Mouse (Mus musculus) limb, embryonic 11.5 days (tissue): ENCODE measurements at regions not wholly inside any gene's neighbourhood (a gene's known extent, or its start where the extent isn't known, plus 50 kb on each side); places are given as distances from the start of the nearest gene placed in this dataset.

Experiments
- ATAC-seq: fragments of 200-750 bp; cut with Nextera tagmentation; 2 replicates; pipeline ENCODE4 v1.8.0; 2017; ENCODE audit warnings: low read depth; ENCODE audit not compliant: insufficient number of reproducible peaks, low FRiP score, low TSS enrichment
- DNase-seq: peaks from one replicate; pipeline ENCODE4 v3.0.0-alpha.2; 2015; ENCODE audit warnings: low spot score
- H3K27ac ChIP-seq: fragments of 300-500 bp; sonication (generic); replicated peaks from 2 replicates; pipeline ENCODE4 v1.5.1; 2014; ENCODE audit warnings: low read depth, mild to moderate bottlenecking, low read length
- H3K27me3 ChIP-seq: fragments of 300-500 bp; sonication (generic); 2 replicates; pipeline ENCODE4 v1.6.1; 2014; ENCODE audit warnings: mild to moderate bottlenecking, low read length, mixed read lengths; ENCODE audit not compliant: control insufficient read depth, insufficient read depth
- H3K36me3 ChIP-seq: fragments of 300-500 bp; sonication (generic); 2 replicates; pipeline ENCODE4 v1.6.1; 2014; ENCODE audit warnings: mild to moderate bottlenecking, low read length, moderate library complexity, mixed read lengths; ENCODE audit not compliant: control insufficient read depth, insufficient read depth
- H3K4me1 ChIP-seq: fragments of 300-500 bp; sonication (generic); 2 replicates; pipeline ENCODE4 v1.6.1; 2014; ENCODE audit warnings: low read length, mixed read lengths; ENCODE audit not compliant: control insufficient read depth, insufficient read depth
- H3K4me2 ChIP-seq: fragments of 300-500 bp; sonication (generic); 2 replicates; pipeline ENCODE4 v1.6.1; 2014; ENCODE audit warnings: low read depth, mild to moderate bottlenecking, moderate library complexity; ENCODE audit not compliant: severe bottlenecking
- H3K4me3 ChIP-seq: fragments of 300-500 bp; sonication (generic); 2 replicates; pipeline ENCODE4 v1.5.1; 2014; ENCODE audit warnings: low read depth, low read length
- H3K9ac ChIP-seq: fragments of 300-500 bp; sonication (generic); 2 replicates; pipeline ENCODE4 v1.6.1; 2014; ENCODE audit warnings: mild to moderate bottlenecking, low read length
- H3K9me3 ChIP-seq: fragments of 300-500 bp; sonication (generic); 2 replicates; pipeline ENCODE4 v1.6.1; 2016; ENCODE audit warnings: low read length; ENCODE audit not compliant: control insufficient read depth
- WGBS: fragments of 180-500 bp; shearing (Covaris S2); extraction: QIAGEN DNeasy Blood & Tissue Kit; methylation state at CpG from one replicate; pipeline ENCODE4 v1.1.7; 2014; 5-methylcytosine and 5-hydroxymethylcytosine counted together

GRCm38 (mm10) chr9:120697749-120698148, 126.5 kb downstream of the Rpl14 start:
- DNase-seq: no peak
- Histone ChIP-seq H3K4me1 (no peaks in the 10 kb centered on the region), H3K27me3 (no peaks in the 10 kb centered on the region)

GRCm38 (mm10) chr9:120699781-120700180, 128.5 kb downstream of the Rpl14 start:
- no peak overlapping the region for H3K4me2 ChIP-seq
- H3K4me3 ChIP-seq: no peak overlapping the region
- H3K4me1 ChIP-seq: no peaks in the 10 kb centered on the region
- no peak overlapping the region for H3K27ac ChIP-seq
- no peaks in the 10 kb centered on the region for H3K9me3 ChIP-seq
- H3K36me3 ChIP-seq: no peaks in the 10 kb centered on the region
- DNase-seq: no peak
- H3K27me3 ChIP-seq: no peaks in the 10 kb centered on the region
- ATAC-seq: no peak
- WGBS: 87% methylated on average over 5 of the region's 5 CpGs
- H3K9ac ChIP-seq: no peak overlapping the region

More at GRCm38 (mm10) chr9:120697749-120698148, 126.5 kb downstream of the Rpl14 start:
- Histone ChIP-seq H3K27ac (no peak overlapping the region), H3K4me2 (no peak overlapping the region), H3K9me3 (no peaks in the 10 kb centered on the region), H3K4me3 (no peak overlapping the region), H3K9ac (no peak overlapping the region), H3K36me3 (no peaks in the 10 kb centered on the region)
- WGBS: 81% methylated on average over 7 of the region's 7 CpGs
- ATAC-seq: no peak

GRCm38 (mm10) chr9:120702836-120703235, 131.6 kb downstream of the Rpl14 start:
- ATAC-seq (no peak), DNase-seq (no peak)
- H3K36me3 ChIP-seq: no peaks in the 10 kb centered on the region
- no peak overlapping the region for H3K4me3 ChIP-seq
- no peak overlapping the region for H3K27ac ChIP-seq
- no peak overlapping the region for H3K4me2 ChIP-seq
- H3K9me3 ChIP-seq: no peaks in the 10 kb centered on the region
- 68% methylated on average over 7 of the region's 7 CpGs for WGBS
- H3K4me1 ChIP-seq: no peaks in the 10 kb centered on the region
- H3K9ac ChIP-seq: no peak overlapping the region
- no peaks in the 10 kb centered on the region for H3K27me3 ChIP-seq

- H3K9ac ChIP-seq: no peak overlapping the region
- H3K9me3 ChIP-seq: no peaks in the 10 kb centered on the region
- ATAC-seq (no peak), DNase-seq (no peak)
- no peak overlapping the region for H3K27ac ChIP-seq
- no peak overlapping the region for H3K4me2 ChIP-seq
- H3K27me3 ChIP-seq: no peaks in the 10 kb centered on the region
- no peak overlapping the region for H3K4me3 ChIP-seq
- no peaks in the 10 kb centered on the region for H3K36me3 ChIP-seq
- peaks cover 3% of the 10 kb centered on the region; the same call in 1 of the 2 replicates for H3K4me1 ChIP-seq
- 75% methylated on average over 10 of the region's 10 CpGs for WGBS
These were observed 132.2 kb downstream of the Rpl14 start for GRCm38 (mm10) chr9:120703291-120703930.

GRCm38 (mm10) chr9:120706562-120707198, 135.4 kb downstream of the Rpl14 start:
- Histone ChIP-seq H3K9ac (no peak overlapping the region), H3K27me3 (no peaks in the 10 kb centered on the region), H3K4me2 (no peak overlapping the region), H3K4me1 (peaks cover 5% of the 10 kb centered on the region; the same call in 1 of the 2 replicates), H3K36me3 (no peaks in the 10 kb centered on the region), H3K27ac (no peak overlapping the region), H3K4me3 (no peak overlapping the region), H3K9me3 (no peaks in the 10 kb centered on the region)
- 83% methylated on average over 9 of the region's 9 CpGs for WGBS
- DNase-seq (no peak), ATAC-seq (no peak)

GRCm38 (mm10) chr9:120708507-120708906, 137.3 kb downstream of the Rpl14 start:
- Histone ChIP-seq H3K9me3 (no peaks in the 10 kb centered on the region), H3K4me1 (peaks cover 5% of the 10 kb centered on the region; the same call in 1 of the 2 replicates), H3K27me3 (no peaks in the 10 kb centered on the region), H3K9ac (no peak overlapping the region), H3K4me3 (no peak overlapping the region), H3K36me3 (no peaks in the 10 kb centered on the region), H3K27ac (no peak overlapping the region), H3K4me2 (no peak overlapping the region)
- 24% methylated on average over 11 of the region's 11 CpGs for WGBS
- DNase-seq (no peak), ATAC-seq (no peak)

- Histone ChIP-seq H3K27ac (no peak overlapping the region), H3K4me1 (peaks cover 5% of the 10 kb centered on the region; the same call in 1 of the 2 replicates), H3K4me2 (no peak overlapping the region), H3K4me3 (no peak overlapping the region), H3K9ac (no peak overlapping the region), H3K9me3 (no peaks in the 10 kb centered on the region), H3K36me3 (no peaks in the 10 kb centered on the region), H3K27me3 (no peaks in the 10 kb centered on the region)
- ATAC-seq: no peak
- DNase-seq: no peak
- WGBS: 75% methylated on average over 10 of the region's 10 CpGs
These were observed 138.0 kb downstream of the Rpl14 start for GRCm38 (mm10) chr9:120709146-120709655.

GRCm38 (mm10) chr9:120712987-120713386, 141.7 kb downstream of the Rpl14 start:
- no peaks in the 10 kb centered on the region for H3K36me3 ChIP-seq
- H3K9ac ChIP-seq: no peak overlapping the region
- H3K4me2 ChIP-seq: no peak overlapping the region
- H3K27ac ChIP-seq: no peak overlapping the region
- no peak overlapping the region for H3K4me3 ChIP-seq
- H3K9me3 ChIP-seq: no peaks in the 10 kb centered on the region
- H3K4me1 ChIP-seq: peaks cover 5% of the 10 kb centered on the region; the same call in 1 of the 2 replicates
- WGBS: 93% methylated on average over 2 of the region's 2 CpGs
- H3K27me3 ChIP-seq: no peaks in the 10 kb centered on the region
- DNase-seq: no peak
- ATAC-seq: no peak
